Mouse (Mus musculus) megakaryocyte, adult 5-6 weeks (primary cell): Measurements from ENCODE around the gene Dppa5a. TPM values are rescaled to one million over a fixed set of nuclear protein-coding genes. Genes with fewer than 3 reads are reported as not detected.
"Not testable (repeated sequence)": the region's sequence is repeated elsewhere in the genome, so short reads cannot be mapped to it uniquely, and the experiment has no call there.

Experiments used
- ATAC-seq: 2 replicates; pipeline ENCODE4 v1.8.0; 2016; ENCODE audit warnings: mild to moderate bottlenecking, inconsistent platforms; ENCODE audit not compliant: poor library complexity, severe bottlenecking
- total RNA-seq, 2 experiments: library from RNA; stranded (forward) in 1 of 2; stranded (reverse) in 1 of 2; fragments of 153-499, 151-499 nt in 1 of 2; fragments of 221-1000, 200-1000 nt in 1 of 2; gene quantifications; 2 replicates each; pipeline versions ENCODE4 v1.2.3 to v1.2.4; 2015 to 2017

Gene Dppa5a
- total RNA-seq (2015) (not detected in 2 replicates), total RNA-seq (2017) (not detected in 2 replicates)

DNA sequence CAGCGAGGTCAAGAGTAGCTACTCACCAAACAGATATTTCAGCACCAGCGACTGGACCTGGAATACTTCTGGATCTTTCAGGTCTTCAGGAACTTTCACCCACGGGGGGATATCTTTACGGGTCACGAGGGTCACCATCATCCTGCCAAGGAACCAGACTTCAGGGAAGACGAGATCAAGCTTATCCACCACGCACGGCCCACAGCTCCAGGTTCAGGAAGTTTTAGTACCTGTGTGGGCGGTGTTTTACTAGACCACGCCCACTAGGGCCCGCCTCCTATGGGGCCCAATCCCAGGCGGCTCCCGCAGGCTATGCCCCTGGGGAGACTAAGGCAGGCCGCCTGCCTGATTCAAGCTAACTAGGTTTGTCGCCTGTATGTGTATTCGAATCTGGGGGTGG is at the start of gene Dppa5a:
Gene Dppa5a (minus strand): TSS at position 219 of the 400 bp plus-strand sequence.
- ATAC-seq = not testable (repeated sequence)

DNA sequence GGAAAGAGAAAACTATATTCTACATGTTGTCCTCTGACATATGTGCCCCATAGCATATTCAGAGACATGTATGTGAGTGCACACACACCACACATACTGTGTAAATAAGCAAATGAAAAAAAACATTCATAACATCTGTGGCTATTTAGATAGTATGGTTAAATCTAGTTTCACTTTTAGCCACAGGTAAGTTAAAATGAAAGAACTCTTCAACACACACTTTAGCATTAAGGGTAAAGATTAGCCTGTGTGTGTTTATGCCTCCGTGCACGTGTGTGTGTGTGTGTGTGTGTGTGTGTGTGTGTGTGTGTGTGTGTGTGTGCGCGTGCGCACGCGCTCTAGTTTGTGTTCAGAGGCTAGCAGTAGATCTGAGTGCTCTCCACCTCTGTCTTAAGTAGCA is 33.6 kb upstream of the Dppa5a start:
- no peak for ATAC-seq

DNA sequence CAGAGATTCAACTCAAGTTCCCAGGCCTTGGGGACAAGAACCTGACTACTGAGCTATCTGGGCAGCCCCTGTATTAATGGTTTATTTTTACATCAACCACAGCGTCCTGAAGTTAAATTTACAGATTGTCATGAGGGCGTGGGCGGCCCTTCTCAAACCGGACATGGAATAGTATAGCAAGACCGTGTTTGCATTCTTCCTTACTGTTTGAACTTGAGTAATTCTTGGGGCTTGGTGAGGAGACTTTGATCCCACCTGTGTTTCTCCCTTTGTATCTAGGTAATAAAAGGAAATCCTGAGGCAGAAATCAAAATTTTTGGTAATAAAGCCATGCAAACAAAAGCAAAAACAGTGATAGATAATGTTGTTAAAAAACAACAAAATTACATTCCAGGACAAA is 32.6 kb upstream of the Dppa5a start:
- no peak for ATAC-seq

DNA sequence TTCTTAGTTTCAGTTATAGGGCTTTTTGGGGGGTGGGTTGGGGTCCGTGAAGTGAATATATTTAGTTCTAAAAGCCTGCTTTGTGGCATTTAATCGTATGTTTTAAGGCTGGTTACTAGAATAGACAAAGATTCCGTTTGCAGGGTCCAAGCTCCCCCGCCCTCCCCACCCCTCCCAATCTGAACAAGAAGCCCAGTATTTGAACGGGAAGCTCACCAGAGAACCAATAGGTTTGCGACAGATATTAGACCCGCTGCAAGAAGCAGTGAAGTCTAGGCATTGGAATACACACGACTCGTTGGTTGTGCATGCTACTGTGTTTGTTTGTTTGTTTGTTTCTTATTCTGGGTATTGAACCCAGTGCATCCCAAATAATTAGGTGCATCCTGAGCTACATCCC is 28.5 kb upstream of the Dppa5a start:
- no peak for ATAC-seq

DNA sequence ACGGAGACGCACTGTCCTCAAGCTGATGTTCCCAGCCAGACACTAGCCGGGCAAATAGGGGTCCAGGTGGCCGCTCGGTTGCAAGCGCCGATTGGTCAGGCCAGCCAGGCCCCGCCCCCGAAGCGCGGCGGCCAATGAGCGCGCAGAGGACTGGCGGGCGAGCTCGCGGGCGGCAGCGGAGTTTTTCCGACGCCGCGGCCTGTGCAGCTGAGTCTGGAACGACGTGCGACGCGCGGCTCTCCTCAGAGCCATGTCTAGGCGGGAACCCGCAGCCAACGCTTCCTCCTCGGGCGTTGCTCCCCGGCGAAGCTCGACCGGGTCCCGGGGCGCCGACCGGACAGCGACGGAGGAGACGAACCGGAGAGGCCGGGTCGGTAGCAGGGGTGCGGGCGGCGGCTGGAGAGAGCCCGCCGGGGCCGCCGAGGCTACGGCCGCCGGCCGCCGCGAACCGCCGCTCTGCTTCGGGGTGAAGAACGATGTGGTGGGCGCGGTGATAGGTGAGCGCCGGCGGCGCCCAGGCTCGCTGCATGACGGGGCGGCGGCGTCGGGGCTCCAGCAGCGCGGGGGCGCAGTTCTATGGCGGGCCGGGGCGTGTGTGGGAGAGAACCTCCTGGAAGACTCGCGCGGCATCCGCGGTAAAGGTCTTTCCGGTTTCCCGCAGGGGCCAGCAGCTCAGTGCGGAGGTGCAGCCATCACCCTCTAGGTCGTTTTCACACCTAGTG is 27.8 kb upstream of the Dppa5a start, which contains the start of gene Ddx43:
Gene Ddx43 (plus strand): TSS at position 148 of the 722 bp plus-strand sequence.
- ATAC-seq = peak; percentile 83

DNA sequence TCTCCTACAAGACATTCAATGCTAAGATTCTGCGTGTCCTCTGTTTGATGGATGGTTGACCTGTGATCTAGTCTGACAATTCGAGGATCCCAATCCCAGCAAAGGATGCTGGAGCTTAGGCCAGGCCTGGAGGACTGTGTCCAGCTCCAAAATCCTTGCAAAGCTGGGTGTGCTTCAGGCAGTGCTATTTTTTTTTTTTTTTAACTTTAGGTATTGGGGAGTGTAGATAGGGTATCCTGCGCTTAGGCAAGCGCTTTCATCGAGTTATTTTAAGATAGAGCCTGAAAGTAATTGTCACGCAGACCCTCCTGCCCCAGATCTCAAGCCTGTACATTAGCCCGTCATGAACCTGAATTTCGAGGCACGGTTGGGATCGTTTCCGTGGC is 27.3 kb upstream of the Dppa5a start:
- no peak for ATAC-seq

DNA sequence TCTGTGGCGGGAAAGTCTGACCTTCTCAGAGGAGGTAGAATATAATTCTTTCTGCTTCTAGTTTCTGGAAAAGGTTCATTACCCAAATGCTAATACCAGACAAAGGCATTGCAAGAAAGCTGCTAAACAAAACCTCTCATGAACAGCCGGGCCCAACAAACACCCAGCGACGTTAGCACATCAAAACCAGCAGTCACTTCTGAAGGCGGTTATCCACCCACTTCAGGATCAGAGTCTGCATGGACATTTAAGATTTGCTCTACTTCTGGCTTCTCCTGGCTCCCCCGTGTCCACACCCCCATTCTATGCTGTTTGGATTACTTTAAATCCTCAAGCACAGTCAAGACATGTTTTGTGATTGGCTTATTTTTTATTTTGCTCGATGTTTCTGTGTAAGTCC is 26.6 kb upstream of the Dppa5a start:
- ATAC-seq = no peak

DNA sequence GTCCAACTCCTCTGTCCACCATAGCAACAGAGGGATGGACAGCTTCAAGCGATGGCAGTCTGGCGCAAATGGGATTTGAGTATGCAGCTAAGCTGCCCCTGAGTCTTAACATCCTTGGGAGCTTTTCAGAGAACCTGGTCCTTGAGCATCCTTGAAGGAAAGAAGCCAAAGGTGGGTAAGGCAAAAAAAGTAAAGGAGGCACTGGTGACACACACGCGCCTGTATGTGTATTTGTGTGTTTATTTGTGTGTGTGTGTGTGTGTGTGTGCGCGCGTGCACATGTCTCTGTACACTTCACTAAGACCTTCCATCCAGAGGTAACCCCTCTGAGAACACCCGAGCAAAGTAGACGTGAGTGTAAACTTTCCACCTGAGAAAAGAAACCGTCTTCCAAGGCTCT is 25.8 kb upstream of the Dppa5a start:
- no peak for ATAC-seq

DNA sequence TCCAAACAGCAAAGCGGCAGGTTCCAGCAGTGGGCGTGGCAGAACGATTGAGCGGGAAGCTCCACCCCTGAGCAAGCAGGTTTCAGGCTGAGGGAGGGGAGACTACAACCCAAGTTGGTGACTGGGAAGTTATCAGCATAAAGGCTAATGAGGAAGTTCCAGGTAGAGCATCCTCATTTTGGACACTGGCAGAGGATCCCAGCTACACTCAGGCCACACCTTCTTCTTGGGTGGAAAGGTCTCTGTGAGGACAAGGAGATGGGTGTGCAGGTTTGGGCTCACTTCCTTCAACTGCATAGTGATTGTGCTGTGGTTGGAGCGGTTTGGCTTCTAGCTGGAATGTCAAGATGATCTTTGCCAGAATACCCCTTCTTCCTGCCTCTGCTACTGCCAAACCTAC is 22.0 kb upstream of the Dppa5a start:
- no peak for ATAC-seq

DNA sequence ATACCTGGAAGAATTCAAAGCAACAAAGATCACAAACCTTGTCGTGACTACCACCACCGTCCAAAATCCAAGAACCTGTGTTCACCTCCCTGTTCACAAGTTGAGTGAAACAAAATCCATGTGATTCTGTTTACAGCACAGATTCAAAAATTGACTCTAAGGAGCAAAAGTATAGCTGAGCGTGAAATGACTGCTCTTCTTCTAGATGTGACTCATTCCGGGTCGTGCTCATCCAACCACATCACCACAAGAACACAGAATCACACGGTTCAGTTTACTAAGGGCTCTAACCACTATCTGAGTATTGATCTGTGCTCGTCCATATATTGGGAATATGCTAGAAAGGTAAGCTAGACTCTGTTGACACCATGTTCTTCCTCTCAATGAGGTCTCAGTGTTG is 19.0 kb upstream of the Dppa5a start:
- no peak for ATAC-seq

DNA sequence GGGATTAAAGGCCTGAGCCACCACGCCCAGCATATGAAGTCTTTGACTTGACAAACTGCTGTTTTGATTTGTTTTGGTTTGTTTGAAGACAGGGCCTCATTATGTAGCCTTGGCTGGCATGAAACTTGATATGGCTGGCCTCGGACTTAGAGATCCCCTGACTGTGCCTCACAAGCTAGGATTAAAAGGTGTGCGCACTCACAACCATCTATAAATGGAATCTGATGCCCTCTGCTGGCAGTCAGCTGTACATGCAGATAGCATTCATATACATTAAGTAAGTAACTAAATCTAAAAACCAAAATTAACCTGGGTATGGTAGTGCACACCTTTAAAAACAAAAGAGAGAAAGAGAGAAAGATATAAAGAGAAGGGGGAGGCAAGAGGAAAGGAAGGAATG is 17.9 kb upstream of the Dppa5a start:
- ATAC-seq = no peak

DNA sequence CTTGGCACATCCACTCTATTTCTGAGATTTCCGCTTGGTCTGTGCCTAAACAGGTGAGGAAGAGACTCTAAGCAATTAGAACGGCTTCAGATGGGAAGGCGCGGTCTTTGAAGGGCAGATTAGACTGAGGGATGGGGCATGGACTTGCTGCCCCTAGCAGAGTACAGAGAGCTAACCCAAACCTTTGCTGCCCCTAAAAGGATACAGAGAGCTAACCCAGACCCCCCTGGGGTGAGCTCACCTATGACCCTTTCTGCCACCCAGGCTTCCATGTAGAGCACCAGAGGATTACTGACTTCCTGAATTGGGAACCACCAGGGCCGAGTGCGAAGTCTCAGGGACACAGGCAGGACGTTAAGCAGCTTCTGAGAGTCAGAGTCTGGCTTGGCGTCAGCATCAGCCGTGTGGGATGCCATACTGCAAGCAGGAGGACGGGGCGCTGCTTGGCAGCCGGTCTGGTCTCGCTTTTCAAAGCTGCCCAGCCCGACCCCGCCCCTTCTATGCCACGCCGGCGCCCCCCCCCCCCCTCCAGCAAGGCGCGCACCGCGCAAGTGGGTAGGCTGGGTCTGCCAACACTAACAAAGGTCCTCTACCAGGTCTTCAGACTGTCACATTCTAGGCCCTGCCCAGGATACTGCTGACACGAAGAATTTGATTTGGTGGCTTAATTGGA is 10.3 kb upstream of the Dppa5a start, which contains the start of gene Ooep:
Gene Ooep (minus strand): TSS at position 613 of the 673 bp plus-strand sequence.
- no peak for ATAC-seq

DNA sequence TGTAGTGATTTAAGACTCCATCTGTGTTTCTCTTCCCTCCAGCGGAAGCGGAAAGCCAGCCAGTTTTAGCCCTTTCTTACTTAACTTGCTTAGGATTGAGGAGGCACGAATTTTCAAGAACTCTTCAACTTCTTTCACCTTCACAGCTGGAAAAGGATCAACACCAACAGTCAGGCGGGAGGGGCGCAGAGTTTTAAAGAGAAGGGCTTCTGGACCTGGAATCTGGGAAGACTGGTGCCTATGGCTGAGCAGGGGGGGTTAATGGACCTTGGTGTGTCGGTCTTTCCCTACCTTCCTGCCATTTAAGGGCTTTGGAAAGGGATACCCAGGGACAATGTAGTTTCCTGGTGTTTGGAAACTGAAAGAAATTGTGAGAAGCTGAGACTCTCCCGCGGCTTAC is 9.6 kb upstream of the Dppa5a start:
- ATAC-seq = no peak

DNA sequence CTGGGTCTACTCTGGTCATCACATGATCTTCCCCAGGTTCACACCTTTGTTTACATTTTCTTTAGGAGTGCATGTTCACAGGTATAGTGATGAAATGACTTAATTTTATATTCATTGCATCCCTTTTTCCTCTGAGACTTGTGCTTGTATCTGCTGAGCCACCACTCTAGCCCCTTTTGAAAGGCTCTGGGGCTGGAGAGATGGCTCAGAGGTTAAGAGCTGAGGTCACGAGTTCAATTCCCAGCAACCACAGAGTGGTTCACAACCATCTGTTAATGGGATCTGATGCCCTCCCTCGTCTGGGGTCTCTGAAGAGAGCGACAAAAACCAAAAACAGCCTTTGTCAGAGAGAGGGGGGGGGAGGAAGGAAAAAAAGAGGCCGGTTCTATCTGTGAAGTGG is 7.5 kb upstream of the Dppa5a start:
- ATAC-seq = no peak

DNA sequence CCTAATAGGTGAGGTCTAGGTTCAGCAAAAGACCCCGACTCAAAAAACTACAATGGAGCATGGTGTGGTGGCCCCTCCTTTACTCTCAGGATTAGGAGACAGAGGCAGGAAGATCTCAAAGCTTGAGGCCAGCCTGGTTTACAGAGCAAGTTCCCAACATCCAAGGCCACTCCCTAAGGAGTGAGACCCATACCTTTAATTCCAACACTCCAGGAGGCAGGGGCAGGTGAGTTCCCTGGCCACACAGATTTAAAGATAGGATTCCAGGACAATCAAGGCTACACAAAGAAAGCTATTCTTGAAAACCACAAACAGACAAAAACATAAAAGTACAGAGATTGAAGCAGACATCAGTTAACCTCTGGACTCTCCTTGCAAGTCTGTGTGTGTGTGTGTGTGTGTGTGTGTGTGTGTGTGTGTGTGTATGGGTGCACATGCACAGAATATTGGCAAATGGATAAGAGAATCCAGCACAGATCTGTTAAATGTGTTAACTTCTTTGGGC is 7.0 kb upstream of the Dppa5a start:
- no peak for ATAC-seq

DNA sequence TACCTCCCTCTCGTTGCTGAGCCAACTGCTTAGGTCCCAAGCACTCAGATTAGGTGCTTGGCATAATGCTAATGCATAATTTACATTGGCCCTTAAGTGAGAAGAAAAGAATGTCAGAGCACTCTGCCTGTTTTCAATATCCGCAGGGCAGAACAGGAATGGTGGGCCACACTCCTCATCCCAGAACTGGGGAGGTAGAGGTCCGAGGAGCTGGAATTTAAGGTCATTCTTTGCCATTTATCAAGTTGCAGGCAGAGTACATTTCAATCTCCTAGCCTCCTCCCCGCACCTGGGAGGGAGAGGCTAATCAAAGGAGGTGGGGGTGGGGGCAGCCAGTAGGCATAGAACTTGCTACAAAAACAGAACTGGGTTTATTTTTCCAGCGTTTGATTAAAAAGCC is 6.4 kb upstream of the Dppa5a start:
- ATAC-seq = no peak

DNA sequence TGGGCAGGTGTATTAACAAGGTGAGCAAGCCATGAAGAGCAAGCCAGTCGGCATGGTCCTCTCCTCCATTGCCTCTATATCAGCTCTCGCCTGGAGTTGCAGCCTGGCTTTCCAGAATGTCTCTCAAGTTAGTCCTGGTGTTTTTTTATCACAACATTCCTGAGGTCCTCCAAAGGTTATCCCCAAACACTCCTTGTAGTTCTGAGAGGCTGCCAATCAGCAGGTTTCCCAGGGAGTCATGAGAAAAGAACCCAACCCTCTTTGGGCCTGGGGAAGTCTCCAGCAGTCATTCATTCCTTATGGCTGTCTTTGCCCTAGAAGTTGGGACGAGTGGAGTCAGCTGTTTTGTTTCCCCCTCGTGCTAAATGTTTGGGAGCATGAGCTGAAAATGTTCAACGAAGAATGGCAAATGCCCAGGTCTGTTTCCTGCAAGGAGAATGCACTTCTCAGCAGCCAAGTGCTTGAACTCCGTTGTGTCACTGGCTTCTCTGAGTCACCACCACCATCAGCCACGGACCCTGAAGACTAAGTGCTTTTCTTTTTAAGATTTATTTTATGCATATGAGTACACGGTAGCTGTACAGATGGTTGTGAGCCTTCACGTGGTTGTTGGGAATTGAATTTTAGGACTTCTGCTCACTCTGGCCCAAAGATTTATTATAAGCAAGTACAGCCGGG is 5.0 kb upstream of the Dppa5a start:
- no peak for ATAC-seq

DNA sequence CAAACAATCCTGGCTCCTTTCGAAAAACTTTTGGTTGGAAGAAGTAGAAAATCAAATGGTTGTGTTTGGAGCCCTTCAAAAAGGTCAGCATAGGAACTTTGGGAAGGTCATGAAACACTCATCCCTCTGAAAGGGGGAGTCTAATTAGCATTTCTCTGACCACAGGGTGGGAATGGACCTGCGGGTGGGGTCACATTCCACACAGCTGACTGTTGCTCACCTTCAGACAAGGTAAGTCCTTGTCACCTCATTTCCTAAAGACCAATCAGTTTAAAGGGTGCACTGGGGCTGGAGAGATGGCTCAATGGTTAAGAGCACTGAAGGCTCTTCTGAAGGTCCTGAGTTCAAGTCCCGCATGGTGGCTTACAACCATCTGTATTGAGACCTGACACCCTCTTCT is 3.5 kb upstream of the Dppa5a start:
- no peak for ATAC-seq

DNA sequence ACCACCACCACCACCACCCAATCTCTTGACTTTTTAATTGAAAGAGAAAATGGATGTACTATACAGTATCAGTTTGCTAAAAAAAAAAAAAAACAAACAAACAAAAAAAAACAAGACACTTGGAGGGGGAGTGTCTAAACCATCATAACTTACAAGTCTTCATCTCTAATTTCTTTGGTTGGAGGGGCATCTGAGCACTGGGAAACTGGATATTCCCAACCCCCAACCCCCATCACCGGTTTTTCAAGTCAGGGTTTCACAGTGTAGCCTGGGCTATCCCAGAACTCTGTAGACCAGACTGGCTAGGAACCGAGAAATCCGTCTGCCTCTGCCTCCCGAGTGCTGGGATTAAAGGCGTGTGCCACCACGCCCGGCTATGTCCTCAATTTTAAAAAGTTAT is 1.8 kb upstream of the Dppa5a start:
- ATAC-seq = no peak

DNA sequence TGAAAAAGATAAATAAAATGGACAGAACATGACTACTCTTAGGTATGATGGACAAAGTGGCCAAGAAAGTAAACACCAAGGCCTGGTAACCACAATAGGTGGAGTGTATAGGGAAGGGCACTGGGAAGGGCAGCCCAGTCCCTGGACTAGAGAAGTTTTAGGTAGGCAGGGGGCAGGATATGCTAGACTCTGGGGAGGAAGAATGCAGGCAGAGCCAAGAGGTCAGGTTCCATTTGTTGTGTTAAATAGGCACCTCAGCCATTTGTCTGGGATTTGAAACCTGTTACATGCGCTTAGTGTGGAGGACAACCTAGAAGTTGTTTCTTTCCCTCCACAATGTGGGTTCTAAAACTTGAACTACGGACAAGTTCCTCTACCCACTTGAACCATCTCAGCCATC is 1.4 kb upstream of the Dppa5a start:
- no peak for ATAC-seq

DNA sequence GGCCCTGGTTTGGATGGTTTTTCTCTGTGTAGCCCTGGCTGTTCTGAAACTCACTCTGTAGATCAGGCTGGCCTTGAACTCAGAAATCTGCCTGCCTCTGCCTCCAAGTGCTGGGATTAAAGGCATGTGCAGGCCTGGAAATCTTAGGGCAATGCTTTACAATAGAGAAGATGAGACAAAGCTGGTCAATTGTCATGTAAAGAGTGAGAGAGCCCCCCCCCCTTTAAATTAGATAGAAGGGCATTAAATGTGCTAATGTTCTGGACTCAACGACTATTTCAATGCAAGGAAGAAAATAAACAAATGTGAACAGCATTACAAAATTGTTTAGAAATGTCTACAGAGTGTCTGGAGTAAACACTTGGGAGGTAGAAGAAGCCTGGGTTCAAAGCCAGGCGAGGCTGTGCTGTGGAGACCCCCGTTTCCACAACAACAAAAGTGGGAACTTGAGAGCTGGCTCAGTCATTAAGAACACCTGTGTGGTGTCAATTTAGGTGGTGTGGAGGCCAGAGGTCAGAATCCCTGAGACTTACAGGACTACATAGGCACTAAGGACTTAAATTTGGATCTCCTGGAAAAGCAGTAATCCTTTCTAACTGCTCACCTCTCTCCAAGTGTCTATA is 805 bp upstream of the Dppa5a start:
- ATAC-seq = no peak
